Mouse (Mus musculus) liver (tissue): ENCODE data around the gene Rpl15.
"Not testable (repeated sequence)": the region's sequence is repeated elsewhere in the genome, so short reads cannot be mapped to it uniquely, and the experiment has no call there.

ENCODE experiments used
- DNase-seq: peaks from one replicate; pipeline ENCODE4 v3.0.0-alpha.2; 2020; ENCODE audit warnings: mixed read lengths

Gene Rpl15

GRCm38 (mm10) chr14:18240132-18240531, 31.1 kb downstream of the Rpl15 start:
- no peak for DNase-seq

GRCm38 (mm10) chr14:18238750-18239731, 32.1 kb downstream of the Rpl15 start, which contains the start of gene Nr1d2:
Gene Nr1d2, minus strand, starts transcription at chr14:18239127.
- peak; percentile 95 for DNase-seq

- DNase-seq: peak; percentile 95
These were observed 33.0 kb downstream of the Rpl15 start for GRCm38 (mm10) chr14:18238131-18238749.

GRCm38 (mm10) chr14:18237381-18237780, 33.8 kb downstream of the Rpl15 start:
- no peak for DNase-seq

GRCm38 (mm10) chr14:18236496-18237235, 34.5 kb downstream of the Rpl15 start:
- DNase-seq: not testable (repeated sequence)

GRCm38 (mm10) chr14:18233981-18234960, 36.9 kb downstream of the Rpl15 start:
- DNase-seq: no peak

GRCm38 (mm10) chr14:18233076-18233475, 38.1 kb downstream of the Rpl15 start:
- no peak for DNase-seq

GRCm38 (mm10) chr14:18231866-18232265, 39.3 kb downstream of the Rpl15 start:
- DNase-seq: not testable (repeated sequence)

GRCm38 (mm10) chr14:18229751-18230150, 41.4 kb downstream of the Rpl15 start:
- DNase-seq: not testable (repeated sequence)

- not testable (repeated sequence) for DNase-seq
These were observed 45.0 kb downstream of the Rpl15 start for GRCm38 (mm10) chr14:18226181-18226580.

GRCm38 (mm10) chr14:18225431-18225830, 45.8 kb downstream of the Rpl15 start:
- not testable (repeated sequence) for DNase-seq

- DNase-seq: no peak
These were observed 49.2 kb downstream of the Rpl15 start for GRCm38 (mm10) chr14:18221977-18222376.
